Comparison of ENCODE assay signal across 13 mouse cellular contexts in the genomic region with DNA sequence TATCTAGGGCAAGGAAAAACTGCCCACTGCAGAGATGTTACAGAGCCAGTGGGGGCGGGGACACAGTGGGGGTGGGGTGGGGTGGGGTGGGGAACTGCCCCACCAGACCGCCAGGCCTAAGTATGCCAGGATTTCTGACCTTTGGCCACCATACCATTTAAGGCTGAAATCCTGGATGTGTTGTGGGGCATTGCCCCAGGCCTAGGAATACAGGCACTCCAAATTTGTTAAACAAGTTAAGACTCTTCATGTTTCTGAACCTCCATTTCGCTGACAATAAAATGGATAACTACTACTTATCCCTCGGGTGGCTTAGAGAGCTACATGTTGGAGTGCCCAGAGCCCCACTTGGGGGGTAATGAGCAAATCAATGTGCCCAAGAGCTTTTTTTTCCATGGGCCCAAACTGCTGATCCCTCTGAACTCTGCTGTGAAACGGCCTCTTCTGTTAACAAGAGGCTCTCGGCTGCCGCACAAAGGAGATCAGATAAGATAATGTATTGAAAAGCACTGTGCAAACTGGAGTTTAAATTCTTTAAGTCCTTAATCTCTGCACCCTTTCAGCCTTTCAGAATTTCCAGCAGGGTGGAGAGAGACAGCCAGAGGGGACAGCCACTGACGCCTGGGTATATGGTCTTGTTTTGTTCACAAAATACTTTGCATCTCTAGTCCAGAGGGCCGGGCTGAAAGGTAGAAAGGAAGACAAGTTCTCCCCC. TPM values are rescaled to one million over a fixed set of nuclear protein-coding genes. Genes with fewer than 3 reads are reported as not detected.
DNase-seq lines count a peak whose midpoint lies in the region; ATAC-seq and TF ChIP-seq lines count a peak whose summit lies in the region.
"Had no signal": no experiment of that assay in that cellular context is flagged by ENCODE, and none has a peak within 500 bp of the region (broad histone marks: within the 10 kb centered on the region; RNA-seq: fewer than 3 reads in every experiment).

No protein-coding gene starts in this region.

- H3K36me3 ChIP-seq in midbrain, embryonic 10.5 days, result no peaks in the 10 kb centered on the region
- no peaks in the 10 kb centered on the region for H3K36me3 ChIP-seq in midbrain, postnatal 0 days (ENCODE audit: insufficient read depth, low read length)
- no peaks in the 10 kb centered on the region for H3K36me3 ChIP-seq in embryonic facial prominence, embryonic 12.5 days
- H3K36me3 ChIP-seq in hindbrain, embryonic 16.5 days (ENCODE audit: control insufficient read depth, insufficient read depth, low read length), result no peaks in the 10 kb centered on the region
- H3K36me3 ChIP-seq in neural tube, embryonic 15.5 days, result no peaks in the 10 kb centered on the region

- H3K4me3 ChIP-seq in midbrain, embryonic 10.5 days, result peak overlapping the region; percentile 57
- no peak overlapping the region for H3K4me3 ChIP-seq in midbrain, postnatal 0 days (ENCODE audit: low read depth, low read length)
- H3K4me3 ChIP-seq in embryonic facial prominence, embryonic 12.5 days, result peak overlapping the region; percentile 56
- peak overlapping the region; percentile 49 for H3K4me3 ChIP-seq in hindbrain, embryonic 16.5 days (ENCODE audit: low read length)
- H3K4me3 ChIP-seq in neural tube, embryonic 15.5 days (replicated peaks), result no peak overlapping the region

- H3K4me1 ChIP-seq in midbrain, embryonic 10.5 days, result peaks cover 70% of the 10 kb centered on the region
- H3K4me1 ChIP-seq in midbrain, postnatal 0 days (ENCODE audit: insufficient read depth, low read length), result no peaks in the 10 kb centered on the region; the same call in 1 of the 2 replicates
- peaks cover 8% of the 10 kb centered on the region for H3K4me1 ChIP-seq in embryonic facial prominence, embryonic 12.5 days
- peaks cover 14% of the 10 kb centered on the region for H3K4me1 ChIP-seq in hindbrain, embryonic 16.5 days (ENCODE audit: control insufficient read depth, insufficient read depth, low read depth, low read length)
- peaks cover 27% of the 10 kb centered on the region for H3K4me1 ChIP-seq in neural tube, embryonic 15.5 days

- ATAC-seq in midbrain, postnatal 0 days (ENCODE audit: low FRiP score), result no peak
- no peak for ATAC-seq in embryonic facial prominence, embryonic 12.5 days (ENCODE audit: insufficient number of reproducible peaks, insufficient read depth, low FRiP score, low TSS enrichment)
- no peak for ATAC-seq in hindbrain, embryonic 16.5 days
- no peak for ATAC-seq in neural tube, embryonic 15.5 days (ENCODE audit: low FRiP score)
- ATAC-seq: inflammation-experienced regulatory T-cells, adult 6 months had no signal

- H3K9ac ChIP-seq in midbrain, postnatal 0 days (replicated peaks; ENCODE audit: low read length, poor library complexity, severe bottlenecking), result no peak overlapping the region
- peak overlapping the region; percentile 74 for H3K9ac ChIP-seq in embryonic facial prominence, embryonic 12.5 days
- no peak overlapping the region for H3K9ac ChIP-seq in hindbrain, embryonic 16.5 days (ENCODE audit: low read depth, low read length)
- H3K9ac ChIP-seq in neural tube, embryonic 15.5 days (replicated peaks), result no peak overlapping the region

- DNase-seq in midbrain, embryonic 10.5 days (ENCODE audit: low spot score), result peak; percentile 50
- DNase-seq in midbrain, postnatal 0 days (ENCODE audit: low spot score), result no peak
- DNase-seq in thymus, postnatal 25 days, result no peak
- DNase-seq in ovary, postnatal 14 days (ENCODE audit: low spot score), result no peak
- DNase-seq in layer of hippocampus, adult 11-12 months (ENCODE audit: low spot score), result no peak
- DNase-seq: cerebellum, adult 8-10 months; gastrocnemius, postnatal 14 days; kidney, postnatal 36 days; retina, postnatal 1 day had no signal

- no peaks in the 10 kb centered on the region for H3K9me3 ChIP-seq in midbrain, embryonic 10.5 days (replicated peaks)
- H3K9me3 ChIP-seq in midbrain, postnatal 0 days (ENCODE audit: low read length), result no peaks in the 10 kb centered on the region
- no peaks in the 10 kb centered on the region for H3K9me3 ChIP-seq in embryonic facial prominence, embryonic 12.5 days
- H3K9me3 ChIP-seq in hindbrain, embryonic 16.5 days (ENCODE audit: control insufficient read depth, low read length), result no peaks in the 10 kb centered on the region
- no peaks in the 10 kb centered on the region for H3K9me3 ChIP-seq in neural tube, embryonic 15.5 days (replicated peaks)

- WGBS in midbrain, embryonic 10.5 days, result 2% methylated on average over 9 of the region's 9 CpGs
- WGBS in midbrain, postnatal 0 days, result 13% methylated on average over 9 of the region's 9 CpGs
- 7% methylated on average over 9 of the region's 9 CpGs for WGBS in embryonic facial prominence, embryonic 12.5 days
- WGBS in hindbrain, embryonic 16.5 days, result 13% methylated on average over 9 of the region's 9 CpGs
- 9% methylated on average over 9 of the region's 9 CpGs for WGBS in neural tube, embryonic 15.5 days

- H3K27me3 ChIP-seq in midbrain, embryonic 10.5 days (ENCODE audit: low read depth, poor library complexity, severe bottlenecking), result peaks cover 100% of the 10 kb centered on the region
- H3K27me3 ChIP-seq in midbrain, postnatal 0 days (ENCODE audit: insufficient read depth, low read length), result peaks cover 77% of the 10 kb centered on the region
- peaks cover 68% of the 10 kb centered on the region for H3K27me3 ChIP-seq in embryonic facial prominence, embryonic 12.5 days
- H3K27me3 ChIP-seq in hindbrain, embryonic 16.5 days (replicated peaks; ENCODE audit: control insufficient read depth, insufficient read depth, low read length), result peaks cover 52% of the 10 kb centered on the region
- peaks cover 79% of the 10 kb centered on the region for H3K27me3 ChIP-seq in neural tube, embryonic 15.5 days (replicated peaks)

- no peak overlapping the region; the same call in 1 of the 2 replicates for H3K27ac ChIP-seq in midbrain, embryonic 10.5 days (replicated peaks)
- H3K27ac ChIP-seq in midbrain, postnatal 0 days (ENCODE audit: low read depth, low read length), result no peak overlapping the region
- peak overlapping the region; percentile 77; the same call in 1 of the 2 replicates for H3K27ac ChIP-seq in embryonic facial prominence, embryonic 12.5 days
- no peak overlapping the region for H3K27ac ChIP-seq in hindbrain, embryonic 16.5 days (ENCODE audit: low read depth, low read length)
- no peak overlapping the region for H3K27ac ChIP-seq in neural tube, embryonic 15.5 days (replicated peaks)

- no peak for TF ChIP-seq CTCF in midbrain, postnatal 0 days (IDR thresholded peaks at IDR 0.05)

- H3K4me2 ChIP-seq in midbrain, postnatal 0 days (ENCODE audit: low read depth, low read length, poor library complexity, severe bottlenecking), result no peak overlapping the region
- peak overlapping the region; percentile 82 for H3K4me2 ChIP-seq in embryonic facial prominence, embryonic 12.5 days (replicated peaks)
- H3K4me2 ChIP-seq in hindbrain, embryonic 16.5 days (ENCODE audit: low read length), result peak overlapping the region; percentile 25
- H3K4me2 ChIP-seq in neural tube, embryonic 15.5 days, result peak overlapping the region; percentile 75; the same call in 1 of the 2 replicates

RNA-seq across cellular contexts. Expression of a gene that starts 2.3 kb away (rescaled TPM):
- 18.3 and 23.2 TPM in 2 replicates for polyA plus RNA-seq in midbrain, embryonic 10.5 days (2016; fragmentation: Nextera tagmentation; extraction: Ambion mirVana)
- 0.71 and 2.2 TPM in 2 replicates for total RNA-seq in midbrain, postnatal 0 days (2014; rRNA removed)
- 0.23 and 0.39 TPM in 2 replicates for polyA plus RNA-seq in midbrain, postnatal 0 days (2015; fragmentation: Nextera tagmentation; extraction: Ambion mirVana)
- polyA plus RNA-seq in embryonic facial prominence, embryonic 12.5 days (2016; fragmentation: Nextera tagmentation; extraction: Ambion mirVana), result 30.8 and 34.2 TPM in 2 replicates
- 2.4 and 2.8 TPM in 2 replicates for polyA plus RNA-seq in hindbrain, embryonic 16.5 days (2015; fragmentation: Nextera tagmentation; extraction: Ambion mirVana)
- polyA plus RNA-seq in neural tube, embryonic 15.5 days (2015; fragmentation: Nextera tagmentation; extraction: Ambion mirVana), result 0.82 and 0.88 TPM in 2 replicates

Comparison
In these comparisons a context has a peak if more than half of its experiments do, and no peak if none do; other contexts are left out.
1. H3K4me3 ChIP-seq: peak in midbrain, embryonic 10.5 days (single experiment), embryonic facial prominence, embryonic 12.5 days (single experiment) and hindbrain, embryonic 16.5 days (single experiment); none in midbrain, postnatal 0 days (single experiment) and neural tube, embryonic 15.5 days (single experiment).